Mouse (Mus musculus): ENCODE data around the gene Dnajc9. TPM values are rescaled to one million over a fixed set of nuclear protein-coding genes. Genes with fewer than 3 reads are reported as not detected.

Dnajc9 gene
- polyA plus RNA-seq (2015; fragmentation: Nextera tagmentation; extraction: Ambion mirVana) = 118 and 119 TPM in 2 replicates

- Histone ChIP-seq H3K4me2 (ENCODE audit: low read depth, low read length) (peak within 1 kb of the TSS; percentile 80), H3K27ac (ENCODE audit: low read length) (peak within 1 kb of the TSS; percentile 89), H3K9me3 (replicated peaks; ENCODE audit: control insufficient read depth, low read length) (no peaks in the 10 kb centered on the region), H3K9ac (ENCODE audit: low read length) (peak within 1 kb of the TSS; percentile 87), H3K27me3 (ENCODE audit: control insufficient read depth, insufficient read depth, low read length) (no peaks in the 10 kb centered on the region), H3K4me3 (replicated peaks; ENCODE audit: low read length) (peak within 1 kb of the TSS; percentile 69), H3K36me3 (ENCODE audit: control insufficient read depth, insufficient read depth, low read length) (peaks cover 15% of the 10 kb centered on the region; the same call in 1 of the 2 replicates), H3K4me1 (ENCODE audit: control insufficient read depth, insufficient read depth, low read length) (peaks cover 20% of the 10 kb centered on the region)
- peak; percentile 71 for ATAC-seq (ENCODE audit: insufficient read depth, low FRiP score)
- under 1% methylated on average over 59 of the region's 59 CpGs for WGBS
Measured at GRCm38 (mm10) chr14:20388441-20389129, at the start of gene Dnajc9. Gene Dnajc9, minus strand, starts transcription at chr14:20388910.

- Histone ChIP-seq H3K9me3 (replicated peaks; ENCODE audit: control insufficient read depth, low read length) (no peaks in the 10 kb centered on the region), H3K4me2 (ENCODE audit: low read depth, low read length) (no peak overlapping the region), H3K4me1 (ENCODE audit: control insufficient read depth, insufficient read depth, low read length) (no peaks in the 10 kb centered on the region), H3K27me3 (ENCODE audit: control insufficient read depth, insufficient read depth, low read length) (no peaks in the 10 kb centered on the region), H3K36me3 (ENCODE audit: control insufficient read depth, insufficient read depth, low read length) (no peaks in the 10 kb centered on the region), H3K27ac (ENCODE audit: low read length) (no peak overlapping the region), H3K4me3 (replicated peaks; ENCODE audit: low read length) (no peak overlapping the region), H3K9ac (ENCODE audit: low read length) (no peak overlapping the region)
- WGBS = 63% methylated on average over 6 of the region's 6 CpGs
- no peak for ATAC-seq (ENCODE audit: insufficient read depth, low FRiP score)
Measured at GRCm38 (mm10) chr14:20436976-20437375, 48.3 kb upstream of the Dnajc9 start.

- Histone ChIP-seq H3K9me3 (replicated peaks; ENCODE audit: control insufficient read depth, low read length) (no peaks in the 10 kb centered on the region), H3K9ac (ENCODE audit: low read length) (no peak overlapping the region), H3K27me3 (ENCODE audit: control insufficient read depth, insufficient read depth, low read length) (no peaks in the 10 kb centered on the region), H3K36me3 (ENCODE audit: control insufficient read depth, insufficient read depth, low read length) (no peaks in the 10 kb centered on the region), H3K4me3 (replicated peaks; ENCODE audit: low read length) (no peak overlapping the region), H3K27ac (ENCODE audit: low read length) (no peak overlapping the region), H3K4me2 (ENCODE audit: low read depth, low read length) (no peak overlapping the region), H3K4me1 (ENCODE audit: control insufficient read depth, insufficient read depth, low read length) (no peaks in the 10 kb centered on the region)
- no peak for ATAC-seq (ENCODE audit: insufficient read depth, low FRiP score)
- 75% methylated on average over 4 of the region's 4 CpGs for WGBS
Measured at GRCm38 (mm10) chr14:20432420-20432819, 43.7 kb upstream of the Dnajc9 start.

GRCm38 (mm10) chr14:20431726-20432125 is 43.0 kb upstream of the Dnajc9 start:
- Histone ChIP-seq H3K27ac (ENCODE audit: low read length) (no peak overlapping the region), H3K4me1 (ENCODE audit: control insufficient read depth, insufficient read depth, low read length) (no peaks in the 10 kb centered on the region), H3K9me3 (replicated peaks; ENCODE audit: control insufficient read depth, low read length) (no peaks in the 10 kb centered on the region), H3K4me2 (ENCODE audit: low read depth, low read length) (no peak overlapping the region), H3K27me3 (ENCODE audit: control insufficient read depth, insufficient read depth, low read length) (no peaks in the 10 kb centered on the region), H3K9ac (ENCODE audit: low read length) (no peak overlapping the region), H3K4me3 (replicated peaks; ENCODE audit: low read length) (no peak overlapping the region), H3K36me3 (ENCODE audit: control insufficient read depth, insufficient read depth, low read length) (no peaks in the 10 kb centered on the region)
- WGBS = 53% methylated on average over 6 of the region's 6 CpGs
- no peak for ATAC-seq (ENCODE audit: insufficient read depth, low FRiP score)

- 45% methylated on average over 1 of the region's 1 CpGs for WGBS
- no peaks in the 10 kb centered on the region for H3K27me3 ChIP-seq (ENCODE audit: control insufficient read depth, insufficient read depth, low read length)
- no peaks in the 10 kb centered on the region for H3K4me1 ChIP-seq (ENCODE audit: control insufficient read depth, insufficient read depth, low read length)
- ATAC-seq (ENCODE audit: insufficient read depth, low FRiP score) = no peak
- no peaks in the 10 kb centered on the region for H3K9me3 ChIP-seq (replicated peaks; ENCODE audit: control insufficient read depth, low read length)
- H3K4me2 ChIP-seq (ENCODE audit: low read depth, low read length) = no peak overlapping the region
- H3K4me3 ChIP-seq (replicated peaks; ENCODE audit: low read length) = no peak overlapping the region
- H3K9ac ChIP-seq (ENCODE audit: low read length) = no peak overlapping the region
- no peaks in the 10 kb centered on the region for H3K36me3 ChIP-seq (ENCODE audit: control insufficient read depth, insufficient read depth, low read length)
- no peak overlapping the region for H3K27ac ChIP-seq (ENCODE audit: low read length)
Measured at GRCm38 (mm10) chr14:20429833-20430232, 41.1 kb upstream of the Dnajc9 start.

- Histone ChIP-seq H3K27ac (ENCODE audit: low read length) (no peak overlapping the region), H3K4me1 (ENCODE audit: control insufficient read depth, insufficient read depth, low read length) (no peaks in the 10 kb centered on the region), H3K9ac (ENCODE audit: low read length) (no peak overlapping the region), H3K27me3 (ENCODE audit: control insufficient read depth, insufficient read depth, low read length) (no peaks in the 10 kb centered on the region), H3K36me3 (ENCODE audit: control insufficient read depth, insufficient read depth, low read length) (no peaks in the 10 kb centered on the region), H3K4me2 (ENCODE audit: low read depth, low read length) (no peak overlapping the region), H3K9me3 (replicated peaks; ENCODE audit: control insufficient read depth, low read length) (no peaks in the 10 kb centered on the region), H3K4me3 (replicated peaks; ENCODE audit: low read length) (no peak overlapping the region)
- no peak for ATAC-seq (ENCODE audit: insufficient read depth, low FRiP score)
- WGBS = 51% methylated on average over 1 of the region's 1 CpGs
Measured at GRCm38 (mm10) chr14:20428593-20428992, 39.9 kb upstream of the Dnajc9 start.

- Histone ChIP-seq H3K9me3 (replicated peaks; ENCODE audit: control insufficient read depth, low read length) (no peaks in the 10 kb centered on the region), H3K27me3 (ENCODE audit: control insufficient read depth, insufficient read depth, low read length) (no peaks in the 10 kb centered on the region), H3K4me2 (ENCODE audit: low read depth, low read length) (no peak overlapping the region), H3K27ac (ENCODE audit: low read length) (no peak overlapping the region), H3K9ac (ENCODE audit: low read length) (no peak overlapping the region), H3K4me1 (ENCODE audit: control insufficient read depth, insufficient read depth, low read length) (no peaks in the 10 kb centered on the region), H3K4me3 (replicated peaks; ENCODE audit: low read length) (no peak overlapping the region), H3K36me3 (ENCODE audit: control insufficient read depth, insufficient read depth, low read length) (no peaks in the 10 kb centered on the region)
- no peak for ATAC-seq (ENCODE audit: insufficient read depth, low FRiP score)
- 85% methylated on average over 6 of the region's 6 CpGs for WGBS
Measured at GRCm38 (mm10) chr14:20423046-20423445, 34.3 kb upstream of the Dnajc9 start.

- Histone ChIP-seq H3K36me3 (ENCODE audit: control insufficient read depth, insufficient read depth, low read length) (no peaks in the 10 kb centered on the region), H3K4me1 (ENCODE audit: control insufficient read depth, insufficient read depth, low read length) (no peaks in the 10 kb centered on the region), H3K27ac (ENCODE audit: low read length) (no peak overlapping the region), H3K4me2 (ENCODE audit: low read depth, low read length) (no peak overlapping the region), H3K9ac (ENCODE audit: low read length) (no peak overlapping the region), H3K9me3 (replicated peaks; ENCODE audit: control insufficient read depth, low read length) (no peaks in the 10 kb centered on the region), H3K4me3 (replicated peaks; ENCODE audit: low read length) (no peak overlapping the region), H3K27me3 (ENCODE audit: control insufficient read depth, insufficient read depth, low read length) (no peaks in the 10 kb centered on the region)
- no peak for ATAC-seq (ENCODE audit: insufficient read depth, low FRiP score)
- WGBS = 65% methylated on average over 7 of the region's 7 CpGs
Measured at GRCm38 (mm10) chr14:20422257-20422656, 33.5 kb upstream of the Dnajc9 start.

GRCm38 (mm10) chr14:20400071-20400470 is 11.4 kb upstream of the Dnajc9 start:
- Histone ChIP-seq H3K4me2 (ENCODE audit: low read depth, low read length) (no peak overlapping the region), H3K4me1 (ENCODE audit: control insufficient read depth, insufficient read depth, low read length) (no peaks in the 10 kb centered on the region), H3K27me3 (ENCODE audit: control insufficient read depth, insufficient read depth, low read length) (no peaks in the 10 kb centered on the region), H3K36me3 (ENCODE audit: control insufficient read depth, insufficient read depth, low read length) (no peaks in the 10 kb centered on the region), H3K9me3 (replicated peaks; ENCODE audit: control insufficient read depth, low read length) (no peaks in the 10 kb centered on the region), H3K9ac (ENCODE audit: low read length) (no peak overlapping the region), H3K4me3 (replicated peaks; ENCODE audit: low read length) (no peak overlapping the region), H3K27ac (ENCODE audit: low read length) (no peak overlapping the region)
- ATAC-seq (ENCODE audit: insufficient read depth, low FRiP score) = no peak; the same call in 1 of the 2 replicates
- WGBS = 45% methylated on average over 1 of the region's 1 CpGs
